Mouse (Mus musculus) MEL (cell line): Measurements from ENCODE around the gene Gm20388.

Source experiments
- CTCF ChIP-seq, 3 experiments: IDR thresholded peaks in 2 of 3; conservative IDR thresholded peaks in 1 of 3; 2 replicates each; pipeline ENCODE4 v1.5.1; 2011 to 2012; ENCODE audit warnings: low read length in 3 of 3, low read depth in 2 of 3, mild to moderate bottlenecking in 2 of 3, improper control_type of control experiment in 1 of 3, inconsistent platforms in 1 of 3, mixed read lengths in 1 of 3, moderate library complexity in 1 of 3; ENCODE audit not compliant: control insufficient read depth in 1 of 3, insufficient read depth in 1 of 3, poor library complexity in 1 of 3, severe bottlenecking in 1 of 3
- E2F4 ChIP-seq: IDR thresholded peaks from 2 replicates; pipeline ENCODE4 v1.6.1; 2011; ENCODE audit warnings: low read depth, low read length, improper control_type of control experiment, borderline replicate concordance
- EP300 ChIP-seq, 2 experiments: IDR thresholded peaks; 2 replicates each; pipeline ENCODE4 v1.6.1; 2011; ENCODE audit warnings: improper control_type of control experiment in 2 of 2, low read length in 2 of 2, low read depth in 1 of 2, mild to moderate bottlenecking in 1 of 2
- MXI1 ChIP-seq: IDR thresholded peaks from 2 replicates; pipeline ENCODE4 v1.6.1; 2011; ENCODE audit warnings: mild to moderate bottlenecking, low read depth, low read length, improper control_type of control experiment
- MYC ChIP-seq: IDR thresholded peaks from 2 replicates; pipeline ENCODE4 v1.6.1; 2011; ENCODE audit warnings: low read depth, mild to moderate bottlenecking, low read length, improper control_type of control experiment, moderate library complexity
- POLR2A ChIP-seq, 2 experiments: IDR thresholded peaks; 2 replicates each; pipeline ENCODE4 v1.6.1; 2011 to 2012; ENCODE audit warnings: low read length in 2 of 2, mild to moderate bottlenecking in 2 of 2, control low read depth in 1 of 2, improper control_type of control experiment in 1 of 2, low read depth in 1 of 2, moderate library complexity in 1 of 2; ENCODE audit not compliant: control insufficient read depth in 1 of 2, insufficient read depth in 1 of 2, poor library complexity in 1 of 2
- SIN3A ChIP-seq: IDR thresholded peaks from 2 replicates; pipeline ENCODE4 v1.6.1; 2012; ENCODE audit warnings: low read length, improper control_type of control experiment, inconsistent platforms
- TAL1 ChIP-seq: IDR thresholded peaks from 2 replicates; pipeline ENCODE4 v1.6.1; 2012; ENCODE audit warnings: mild to moderate bottlenecking, inconsistent platforms, low read length, moderate library complexity, mixed read lengths
- ZMIZ1 ChIP-seq: IDR thresholded peaks from 2 replicates; pipeline ENCODE4 v1.6.1; 2012; ENCODE audit warnings: low read depth, mild to moderate bottlenecking, inconsistent platforms, low read length, improper control_type of control experiment, moderate library complexity

- TF ChIP-seq MXI1 (no peak), SIN3A (no peak), TAL1 (no peak), POLR2A (IDR thresholded peaks at IDR 0.05; ENCODE audit: control insufficient read depth in 1 of 2, insufficient read depth in 1 of 2, low read depth in 1 of 2, low read length in 2 of 2, poor library complexity in 1 of 2) (no peak), E2F4 (no peak), CTCF (IDR thresholded peaks at IDR 0.05 in 2 of 3, conservative IDR thresholded peaks at IDR 0.05 in 1 of 3; ENCODE audit: control insufficient read depth in 1 of 3, insufficient read depth in 1 of 3, low read depth in 2 of 3, low read length in 3 of 3, poor library complexity in 1 of 3, severe bottlenecking in 1 of 3) (no peak), EP300 (IDR thresholded peaks at IDR 0.05; ENCODE audit: low read depth in 1 of 2, low read length in 2 of 2) (no peak), ZMIZ1 (no peak), MYC (no peak)
These were observed 1314.1 kb downstream of the Gm20388 start for GRCm38 (mm10) chr8:121224709-121225108.
